Mouse (Mus musculus) hindbrain, embryonic 11.5 days (tissue): ENCODE measurements around the gene Elovl5. TPM values are rescaled to one million over a fixed set of nuclear protein-coding genes. Genes with fewer than 3 reads are reported as not detected.
A peak's percentile ranks its signal among the peaks of the same experiment; 100 is the strongest.

ENCODE experiments used
- ATAC-seq: fragments of 200-750 bp; cut with Nextera tagmentation; 2 replicates; pipeline ENCODE4 v1.8.0; 2017; ENCODE audit warnings: mild to moderate bottlenecking, moderate TSS enrichment, moderate library complexity; ENCODE audit not compliant: low FRiP score
- DNase-seq: peaks from one replicate; pipeline ENCODE4 v3.0.0-alpha.2; 2015; ENCODE audit warnings: low spot score
- H3K27ac ChIP-seq: fragments of 300-500 bp; sonication (generic); 2 replicates; pipeline ENCODE4 v1.5.1; 2014; ENCODE audit warnings: mild to moderate bottlenecking, low read depth, low read length
- H3K27me3 ChIP-seq: fragments of 300-500 bp; sonication (generic); 2 replicates; pipeline ENCODE4 v1.6.1; 2014; ENCODE audit warnings: mild to moderate bottlenecking, low read length, moderate library complexity, mixed read lengths; ENCODE audit not compliant: control insufficient read depth, insufficient read depth
- H3K36me3 ChIP-seq: fragments of 300-500 bp; sonication (generic); 2 replicates; pipeline ENCODE4 v1.6.1; 2014; ENCODE audit warnings: mild to moderate bottlenecking, low read length, moderate library complexity, mixed read lengths; ENCODE audit not compliant: control insufficient read depth, insufficient read depth
- H3K4me1 ChIP-seq: fragments of 300-500 bp; sonication (generic); replicated peaks from 2 replicates; pipeline ENCODE4 v1.6.1; 2014; ENCODE audit warnings: low read length, mixed read lengths; ENCODE audit not compliant: control insufficient read depth, insufficient read depth
- H3K4me2 ChIP-seq: fragments of 300-500 bp; sonication (generic); replicated peaks from 2 replicates; pipeline ENCODE4 v1.6.1; 2014; ENCODE audit warnings: mild to moderate bottlenecking, low read depth, low read length
- H3K4me3 ChIP-seq: fragments of 300-500 bp; sonication (generic); 2 replicates; pipeline ENCODE4 v1.5.1; 2014; ENCODE audit warnings: low read depth, low read length
- H3K9ac ChIP-seq: fragments of 300-500 bp; sonication (generic); 2 replicates; pipeline ENCODE4 v1.6.1; 2014; ENCODE audit warnings: low read depth, low read length
- H3K9me3 ChIP-seq: fragments of 300-500 bp; sonication (generic); 2 replicates; pipeline ENCODE4 v1.6.1; 2016; ENCODE audit warnings: low read length; ENCODE audit not compliant: control insufficient read depth
- WGBS: fragments of 180-500 bp; shearing (Covaris S2); extraction: QIAGEN DNeasy Blood & Tissue Kit; methylation state at CpG from one replicate; pipeline ENCODE4 v1.1.7; 2014; 5-methylcytosine and 5-hydroxymethylcytosine counted together
- polyA plus RNA-seq: library from polyadenylated mRNA; unstranded; fragments of >200 nt; fragmentation: Nextera tagmentation; extraction: Ambion mirVana; gene quantifications from 2 replicates; pipeline ENCODE4 v1.2.1, GENCODE M21; 2014

Elovl5 gene
- polyA plus RNA-seq: 85.1 and 91.5 TPM in 2 replicates

- Histone ChIP-seq H3K27ac (peak within 1 kb of the TSS; percentile 75), H3K4me1 (no peaks in the 10 kb centered on the region), H3K9ac (peak within 1 kb of the TSS; percentile 65), H3K4me3 (peak within 1 kb of the TSS; percentile 74), H3K27me3 (no peaks in the 10 kb centered on the region), H3K9me3 (no peaks in the 10 kb centered on the region), H3K4me2 (peak within 1 kb of the TSS; percentile 80), H3K36me3 (no peaks in the 10 kb centered on the region)
- ATAC-seq (peak; percentile 96), DNase-seq (peak; percentile 97)
- 1% methylated on average over 41 of the region's 42 CpGs for WGBS
Observed at GRCm38 (mm10) chr9:77917074-77917621, at the start of gene Elovl5. Gene Elovl5 (plus strand): TSS chr9:77917364.

- Histone ChIP-seq H3K4me1 (no peaks in the 10 kb centered on the region), H3K36me3 (no peaks in the 10 kb centered on the region), H3K4me3 (no peak overlapping the region), H3K9ac (no peak overlapping the region), H3K4me2 (no peak overlapping the region), H3K27ac (no peak overlapping the region), H3K9me3 (no peaks in the 10 kb centered on the region), H3K27me3 (no peaks in the 10 kb centered on the region)
- ATAC-seq (no peak), DNase-seq (no peak)
- 86% methylated on average over 4 of the region's 4 CpGs for WGBS
Observed at GRCm38 (mm10) chr9:77891501-77891900, 25.7 kb upstream of the Elovl5 start.

- no peaks in the 10 kb centered on the region for H3K4me1 ChIP-seq
- DNase-seq: no peak
- no peak overlapping the region for H3K27ac ChIP-seq
- H3K9me3 ChIP-seq: no peaks in the 10 kb centered on the region
- H3K4me3 ChIP-seq: no peak overlapping the region
- H3K36me3 ChIP-seq: no peaks in the 10 kb centered on the region
- H3K27me3 ChIP-seq: no peaks in the 10 kb centered on the region
- no peak for ATAC-seq
- whole genome bisulfite sequencing: 77% methylated on average over 7 of the region's 7 CpGs
- H3K9ac ChIP-seq: no peak overlapping the region
- no peak overlapping the region for H3K4me2 ChIP-seq
Observed at GRCm38 (mm10) chr9:77898551-77898950, 18.6 kb upstream of the Elovl5 start.

- H3K36me3 ChIP-seq: no peaks in the 10 kb centered on the region
- H3K9ac ChIP-seq: no peak overlapping the region
- WGBS: 93% methylated on average over 2 of the region's 2 CpGs
- H3K4me3 ChIP-seq: no peak overlapping the region
- no peak overlapping the region for H3K4me2 ChIP-seq
- no peak for DNase-seq
- no peaks in the 10 kb centered on the region for H3K4me1 ChIP-seq
- no peaks in the 10 kb centered on the region for H3K9me3 ChIP-seq
- ATAC-seq: no peak
- no peaks in the 10 kb centered on the region for H3K27me3 ChIP-seq
- H3K27ac ChIP-seq: no peak overlapping the region
Observed at GRCm38 (mm10) chr9:77904133-77904532, 13.0 kb upstream of the Elovl5 start.

- Histone ChIP-seq H3K4me3 (peak overlapping the region; percentile 60), H3K4me1 (no peaks in the 10 kb centered on the region; the same call in 1 of the 2 replicates), H3K9ac (peak overlapping the region; percentile 76; the same call in 1 of the 2 replicates), H3K4me2 (peak overlapping the region; percentile 76), H3K9me3 (no peaks in the 10 kb centered on the region), H3K36me3 (no peaks in the 10 kb centered on the region), H3K27me3 (no peaks in the 10 kb centered on the region), H3K27ac (peak overlapping the region; percentile 92)
- 15% methylated on average over 10 of the region's 10 CpGs for WGBS
- DNase-seq (peak; percentile 44), ATAC-seq (peak; percentile 14)
Observed at GRCm38 (mm10) chr9:77909572-77910269, 7.4 kb upstream of the Elovl5 start.

- peak overlapping the region; percentile 92 for H3K27ac ChIP-seq
- no peaks in the 10 kb centered on the region; the same call in 1 of the 2 replicates for H3K4me1 ChIP-seq
- ATAC-seq (peak; percentile 98), DNase-seq (peak; percentile 90)
- H3K27me3 ChIP-seq: no peaks in the 10 kb centered on the region
- H3K9ac ChIP-seq: peak overlapping the region; percentile 76
- H3K9me3 ChIP-seq: no peaks in the 10 kb centered on the region
- H3K4me2 ChIP-seq: peak overlapping the region; percentile 76
- WGBS: under 1% methylated on average over 53 of the region's 68 CpGs
- H3K4me3 ChIP-seq: peak overlapping the region; percentile 60
- no peaks in the 10 kb centered on the region for H3K36me3 ChIP-seq
Observed at GRCm38 (mm10) chr9:77910270-77911240, 6.6 kb upstream of the Elovl5 start.

GRCm38 (mm10) chr9:77911508-77912229, 5.5 kb upstream of the Elovl5 start:
- Histone ChIP-seq H3K9ac (peak overlapping the region; percentile 76; the same call in 1 of the 2 replicates), H3K36me3 (no peaks in the 10 kb centered on the region), H3K4me1 (no peaks in the 10 kb centered on the region; the same call in 1 of the 2 replicates), H3K27ac (no peak overlapping the region), H3K4me3 (peak overlapping the region; percentile 60), H3K9me3 (no peaks in the 10 kb centered on the region), H3K4me2 (peak overlapping the region; percentile 76), H3K27me3 (no peaks in the 10 kb centered on the region)
- WGBS: 63% methylated on average over 7 of the region's 7 CpGs
- DNase-seq: no peak
- ATAC-seq: no peak

GRCm38 (mm10) chr9:77912246-77912645, 4.9 kb upstream of the Elovl5 start:
- H3K9ac ChIP-seq: no peak overlapping the region
- H3K4me2 ChIP-seq: no peak overlapping the region
- no peaks in the 10 kb centered on the region for H3K36me3 ChIP-seq
- no peak overlapping the region for H3K4me3 ChIP-seq
- H3K27me3 ChIP-seq: no peaks in the 10 kb centered on the region
- ATAC-seq: no peak
- no peaks in the 10 kb centered on the region for H3K9me3 ChIP-seq
- 89% methylated on average over 6 of the region's 6 CpGs for WGBS
- H3K4me1 ChIP-seq: no peaks in the 10 kb centered on the region; the same call in 1 of the 2 replicates
- no peak for DNase-seq
- H3K27ac ChIP-seq: no peak overlapping the region
